Mouse (Mus musculus): Measurements from ENCODE around the gene Ppp4r3b. TPM values are rescaled to one million over a fixed set of nuclear protein-coding genes. Genes with fewer than 3 reads are reported as not detected.

Ppp4r3b gene
- total RNA-seq (2015) (89.9 and 105 TPM in 2 replicates), total RNA-seq (2017) (162 and 172 TPM in 2 replicates)

DNA sequence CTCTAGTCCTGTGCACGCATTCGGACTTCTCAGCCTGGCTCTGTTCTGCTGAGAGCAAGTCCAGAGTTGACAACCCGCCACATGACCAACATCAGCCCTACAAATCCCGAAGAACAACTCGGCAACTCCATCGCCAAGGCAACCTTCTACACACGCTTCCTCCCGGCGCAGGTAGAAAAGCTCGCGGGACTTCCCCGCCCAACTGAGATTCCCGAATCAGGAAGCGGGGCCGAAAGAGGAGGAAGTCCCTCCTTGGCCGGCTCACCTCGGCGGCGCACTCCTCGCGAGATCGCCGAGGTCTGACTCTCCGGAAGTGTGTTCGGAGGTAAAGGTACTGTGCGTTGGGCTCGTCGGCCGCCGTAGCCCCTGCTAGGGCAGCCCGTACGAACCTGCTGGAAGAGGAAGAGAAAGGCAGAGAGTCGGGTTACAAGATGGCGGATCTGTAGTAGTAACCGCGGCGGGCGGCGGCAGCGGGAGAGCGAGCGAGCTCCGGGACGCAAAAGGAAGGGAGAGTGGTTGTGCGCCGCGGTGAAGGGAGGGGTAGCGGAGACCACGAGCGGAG lies at the start of gene Ppp4r3b:
Gene Ppp4r3b, plus strand, starts transcription at position 328 of the 562 bp plus-strand sequence.
- peak; percentile 85 for ATAC-seq (ENCODE audit: poor library complexity, severe bottlenecking)

DNA sequence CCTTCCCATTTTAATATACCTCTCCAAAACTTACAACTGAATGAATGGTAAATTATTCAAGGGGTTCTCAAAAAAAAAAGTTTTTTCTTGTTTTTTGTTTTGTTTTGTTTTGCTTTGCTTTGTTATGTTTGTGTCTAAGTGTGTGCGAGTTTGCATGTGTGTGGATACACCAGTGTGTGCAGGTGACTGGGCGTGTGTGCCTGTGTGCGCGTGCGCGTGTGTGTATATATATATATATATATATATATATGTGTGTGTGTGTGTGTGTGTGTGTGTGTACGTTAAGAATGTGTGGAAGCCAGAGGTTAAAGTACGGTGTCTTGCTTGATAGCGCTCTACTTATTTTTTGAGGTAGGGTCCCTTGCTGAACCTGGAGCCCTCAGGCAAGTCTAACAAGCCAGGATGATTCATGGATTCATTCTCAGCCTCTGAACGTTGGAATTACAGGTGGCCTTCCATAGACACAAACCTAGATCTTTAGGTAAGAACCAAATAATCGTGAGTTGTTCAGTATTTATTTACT lies 42.8 kb upstream of the Ppp4r3b start:
- ATAC-seq (ENCODE audit: poor library complexity, severe bottlenecking) = peak; percentile 22

DNA sequence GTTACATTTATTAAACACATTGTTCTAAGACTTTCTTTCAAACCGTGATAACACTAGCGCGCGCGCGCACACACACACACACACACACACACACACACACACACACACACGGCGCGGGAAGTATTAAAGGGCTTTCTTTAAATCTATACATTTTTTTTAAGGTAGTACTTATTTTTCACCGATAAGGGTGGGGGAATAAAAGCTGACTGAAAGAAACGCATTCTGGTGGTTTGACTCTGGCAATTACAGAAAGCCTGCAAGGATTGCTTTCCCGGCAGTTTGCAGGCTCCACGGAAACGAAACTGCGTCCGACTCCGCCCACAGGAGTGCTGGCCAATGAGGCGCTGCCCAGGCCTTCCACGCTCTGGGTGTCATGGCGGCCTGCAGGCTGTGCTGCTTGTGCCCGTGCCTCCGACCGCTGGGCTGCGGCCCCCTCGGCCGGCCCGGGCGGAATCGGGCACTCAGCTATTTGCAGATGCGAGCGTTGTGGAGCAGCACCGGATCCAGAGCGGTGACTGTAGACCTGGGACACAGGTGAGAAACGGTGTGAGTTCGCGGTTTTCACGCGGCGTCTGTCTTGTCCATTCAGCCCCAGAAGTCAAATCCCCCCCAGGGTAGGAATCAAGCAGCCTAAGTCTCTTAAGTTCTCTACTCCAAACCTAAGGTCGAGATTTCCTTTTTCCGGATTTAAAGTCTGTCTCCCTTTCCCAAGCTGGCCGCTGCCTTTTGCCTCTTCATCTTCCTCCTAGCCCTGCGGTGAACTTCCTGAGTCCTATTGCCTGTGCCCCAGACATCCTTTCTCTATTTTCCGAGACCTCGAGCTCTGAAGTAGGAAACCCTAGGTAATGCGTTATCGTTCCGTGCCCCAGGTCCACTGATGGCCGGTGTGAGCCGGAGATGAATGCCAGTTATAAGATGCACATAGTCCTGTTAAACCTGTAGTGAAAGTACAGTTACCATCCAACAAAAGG lies 42.0 kb upstream of the Ppp4r3b start, which contains the start of gene Pnpt1:
Gene Pnpt1, plus strand, starts transcription at position 360 of the 971 bp plus-strand sequence.
- peak; percentile 100 for ATAC-seq (ENCODE audit: poor library complexity, severe bottlenecking)

DNA sequence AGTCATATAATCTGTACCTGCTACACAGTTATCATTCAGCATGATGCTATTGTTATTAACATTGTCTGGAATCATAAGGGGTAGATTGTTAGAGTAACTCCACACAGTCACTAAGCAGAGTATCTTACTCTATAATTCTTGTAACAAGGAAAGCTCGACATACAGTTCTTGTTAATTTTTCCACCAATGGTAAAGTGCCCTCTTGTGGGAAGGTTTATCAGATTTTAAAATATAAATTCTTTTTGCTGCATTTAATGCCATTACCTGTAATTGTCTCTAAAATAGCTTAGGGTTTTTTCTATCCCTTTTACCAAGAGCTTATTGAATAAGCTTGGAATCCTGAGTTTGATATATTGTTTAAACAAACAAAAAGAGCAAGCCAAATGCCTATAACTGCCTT lies 32.0 kb upstream of the Ppp4r3b start:
- ATAC-seq (ENCODE audit: poor library complexity, severe bottlenecking) = no peak

DNA sequence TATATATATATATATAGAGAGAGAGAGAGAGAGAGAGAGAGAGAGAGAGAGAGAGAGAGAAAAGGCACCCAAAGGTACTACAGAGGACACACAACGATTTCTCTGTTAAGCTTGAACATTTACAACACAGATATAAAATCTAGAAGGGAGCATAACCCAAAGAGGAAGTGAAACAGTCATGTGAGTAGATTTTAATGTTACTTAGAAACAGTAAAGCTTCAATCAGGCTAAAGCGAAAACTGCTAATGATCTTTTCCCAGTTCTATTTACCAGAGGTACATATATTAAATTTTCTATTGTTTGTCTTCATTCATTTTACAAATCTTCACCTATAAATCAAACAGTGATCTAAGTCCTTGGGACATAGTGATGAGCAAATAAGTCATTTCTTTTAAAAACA lies 23.8 kb upstream of the Ppp4r3b start:
- ATAC-seq (ENCODE audit: poor library complexity, severe bottlenecking) = no peak

DNA sequence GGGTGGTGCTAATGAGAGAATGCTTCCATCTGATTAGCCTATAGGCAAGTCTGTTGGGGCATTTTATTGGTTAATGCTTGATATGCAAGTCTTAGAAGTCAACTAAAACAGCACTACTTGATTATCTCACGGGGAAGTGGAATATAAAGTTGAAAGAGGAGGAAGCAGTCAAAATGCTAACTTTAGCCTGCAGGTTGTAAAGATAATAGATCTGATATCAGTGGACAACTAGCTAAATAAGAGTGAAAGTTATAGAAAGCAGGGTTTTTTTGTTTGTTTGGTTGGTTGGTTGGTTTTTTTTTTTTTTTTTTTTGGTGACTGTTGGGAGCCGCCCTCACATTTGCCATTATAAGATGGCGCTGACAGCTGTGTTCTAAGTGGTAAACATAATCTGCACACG lies 9.1 kb upstream of the Ppp4r3b start:
- ATAC-seq (ENCODE audit: poor library complexity, severe bottlenecking) = no peak

DNA sequence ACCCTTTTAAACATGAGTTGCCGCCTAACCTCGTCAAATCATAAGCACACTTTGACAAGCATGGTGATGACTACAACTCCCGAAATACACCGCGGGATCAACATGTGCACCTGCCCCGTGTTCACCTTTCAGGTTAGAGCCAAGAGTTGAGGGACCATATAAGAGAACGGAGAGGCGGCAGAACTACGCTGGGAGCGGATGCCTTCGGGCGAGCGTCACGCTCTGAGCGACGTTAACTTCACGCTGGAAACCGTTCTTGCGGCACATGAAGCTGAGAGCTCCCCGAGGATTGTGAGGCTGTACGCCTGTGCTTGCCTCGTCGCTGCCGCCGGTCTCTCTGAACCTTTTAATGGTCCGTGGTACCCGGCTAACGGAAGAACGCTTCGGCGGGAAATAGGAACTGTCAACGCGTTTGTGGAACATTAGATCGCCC lies 715 bp upstream of the Ppp4r3b start:
- peak; percentile 29 for ATAC-seq (ENCODE audit: poor library complexity, severe bottlenecking)

DNA sequence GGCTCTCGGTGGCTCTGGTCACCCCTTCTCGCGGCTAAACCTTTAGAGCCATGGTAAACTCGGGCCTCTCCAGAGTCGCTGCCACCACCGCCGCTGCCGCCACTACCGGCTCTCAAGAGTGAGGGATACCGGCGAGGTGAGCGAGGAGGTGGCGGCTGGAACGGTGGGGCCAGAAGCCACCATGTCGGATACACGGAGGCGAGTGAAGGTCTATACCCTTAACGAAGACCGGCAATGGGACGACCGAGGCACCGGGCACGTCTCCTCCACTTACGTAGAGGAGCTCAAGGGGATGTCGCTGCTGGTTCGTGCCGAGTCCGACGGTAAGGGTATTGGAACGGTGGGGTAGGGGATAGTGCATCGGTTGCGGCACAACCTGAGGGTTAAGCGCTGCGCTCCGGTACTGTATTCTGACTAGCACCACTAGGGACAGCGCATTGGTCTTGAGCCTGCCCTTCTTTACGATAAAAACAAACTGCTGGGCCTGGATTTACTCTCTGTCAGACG lies 488 bp downstream of the Ppp4r3b start:
- peak; percentile 58 for ATAC-seq (ENCODE audit: poor library complexity, severe bottlenecking)

DNA sequence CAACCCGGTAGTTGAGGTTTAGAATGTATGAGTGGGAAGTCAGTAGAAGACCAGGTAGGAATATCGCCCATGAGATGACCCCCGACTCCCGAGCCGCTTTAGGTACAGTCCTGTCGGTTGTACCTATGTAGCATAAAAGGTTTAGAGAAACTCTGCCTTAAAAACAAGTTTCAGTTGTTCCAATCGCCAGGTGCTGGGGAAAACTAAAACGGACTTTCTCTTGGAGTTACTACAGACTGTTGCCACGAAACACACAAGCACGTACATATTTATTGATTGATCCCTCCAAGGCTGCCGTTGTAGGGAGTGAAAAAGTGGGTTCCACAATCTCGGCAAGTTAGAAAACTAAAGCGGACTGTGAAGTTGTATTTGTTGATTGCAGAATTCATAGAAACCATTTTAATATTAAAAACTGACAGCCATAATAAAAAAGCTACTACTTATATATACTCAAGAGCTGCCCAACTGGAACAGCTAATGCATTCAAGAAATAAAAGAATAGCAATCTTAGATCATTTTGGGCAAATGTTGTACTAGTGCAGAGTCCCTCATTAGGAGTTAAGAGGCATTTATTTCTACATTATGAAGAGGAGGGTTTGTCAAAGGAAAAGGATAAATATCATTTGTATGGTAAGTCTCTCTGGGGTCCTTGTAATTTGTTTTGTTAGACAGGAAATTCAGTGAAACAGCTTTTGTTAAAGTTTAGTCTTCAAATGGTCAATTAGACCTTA lies 1.2 kb downstream of the Ppp4r3b start:
- ATAC-seq (ENCODE audit: poor library complexity, severe bottlenecking) = no peak

DNA sequence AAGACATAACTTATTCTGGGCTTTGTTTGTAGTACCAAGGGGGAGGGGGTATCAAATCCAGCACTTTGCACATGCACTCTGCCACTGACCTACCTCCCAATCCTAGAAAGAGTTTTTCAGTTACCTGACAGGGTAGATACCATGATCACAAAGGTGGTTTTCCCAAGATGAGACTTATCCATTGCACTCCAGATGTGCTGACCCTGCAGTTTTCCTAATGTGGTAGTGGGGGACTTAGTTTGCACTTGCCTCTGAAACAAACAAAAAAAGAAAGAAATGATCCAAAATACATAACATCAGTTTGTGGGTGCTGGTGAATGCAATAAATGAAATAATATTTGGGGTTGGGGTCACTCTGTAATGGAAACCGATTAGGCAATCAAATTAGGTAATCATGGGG lies 6.6 kb downstream of the Ppp4r3b start:
- ATAC-seq (ENCODE audit: poor library complexity, severe bottlenecking) = no peak

DNA sequence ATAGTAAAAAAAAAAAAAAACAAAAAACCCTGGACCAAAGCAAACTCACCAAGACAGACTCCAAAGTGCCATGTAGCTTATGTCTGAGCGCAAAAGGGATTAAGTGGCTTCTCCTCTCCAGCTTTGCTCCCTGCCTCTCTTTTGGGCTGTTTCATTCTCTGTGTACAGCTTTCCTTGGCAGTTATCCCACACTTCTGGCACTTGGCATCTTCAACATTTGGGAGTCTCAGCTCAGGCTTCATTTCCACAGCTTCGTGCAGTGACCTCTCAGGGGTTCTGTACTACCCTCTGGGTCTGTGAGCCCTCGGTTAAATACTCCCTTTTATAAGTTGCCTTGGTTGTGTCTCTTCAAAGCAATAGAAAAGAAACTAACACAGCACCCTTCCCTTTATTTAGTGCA lies 8.0 kb downstream of the Ppp4r3b start:
- no peak for ATAC-seq (ENCODE audit: poor library complexity, severe bottlenecking)

DNA sequence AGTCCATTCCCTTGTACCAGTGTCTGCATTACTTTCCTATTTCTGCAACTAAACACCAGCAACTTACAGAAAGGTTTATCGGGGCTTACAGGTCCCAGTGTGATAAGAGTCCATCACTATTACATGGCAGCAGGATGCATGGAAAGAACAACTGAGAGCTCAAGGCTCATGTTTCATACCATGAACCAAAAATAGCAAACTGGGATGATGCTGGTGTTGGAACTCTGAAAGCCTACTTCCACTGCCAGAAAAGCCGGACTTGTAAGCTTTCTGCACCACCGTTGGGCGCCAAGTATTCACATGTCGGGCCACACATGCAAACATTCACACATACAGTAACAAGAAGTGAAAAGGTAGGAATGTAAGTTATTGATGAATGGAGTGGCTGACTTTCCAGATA lies 9.1 kb downstream of the Ppp4r3b start:
- ATAC-seq (ENCODE audit: poor library complexity, severe bottlenecking) = no peak

DNA sequence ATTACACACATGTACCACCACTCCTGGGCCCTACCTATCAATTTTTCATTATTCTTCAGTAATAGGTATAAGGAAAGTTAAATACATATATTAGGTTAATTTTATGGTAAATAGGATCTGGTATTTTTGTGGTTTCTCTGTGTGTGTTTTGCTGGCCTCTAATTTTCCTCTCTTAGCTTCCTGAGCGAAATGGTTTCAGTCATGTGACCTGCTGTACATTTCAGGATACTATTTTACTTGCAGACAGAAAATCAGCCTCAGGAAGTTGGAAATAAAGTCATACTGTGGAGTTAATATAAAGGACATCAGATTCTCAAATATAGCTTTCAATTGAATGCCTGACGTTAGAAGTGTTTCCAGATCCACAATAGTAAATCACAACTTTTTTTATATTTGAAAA lies 16.3 kb downstream of the Ppp4r3b start:
- no peak for ATAC-seq (ENCODE audit: poor library complexity, severe bottlenecking)

DNA sequence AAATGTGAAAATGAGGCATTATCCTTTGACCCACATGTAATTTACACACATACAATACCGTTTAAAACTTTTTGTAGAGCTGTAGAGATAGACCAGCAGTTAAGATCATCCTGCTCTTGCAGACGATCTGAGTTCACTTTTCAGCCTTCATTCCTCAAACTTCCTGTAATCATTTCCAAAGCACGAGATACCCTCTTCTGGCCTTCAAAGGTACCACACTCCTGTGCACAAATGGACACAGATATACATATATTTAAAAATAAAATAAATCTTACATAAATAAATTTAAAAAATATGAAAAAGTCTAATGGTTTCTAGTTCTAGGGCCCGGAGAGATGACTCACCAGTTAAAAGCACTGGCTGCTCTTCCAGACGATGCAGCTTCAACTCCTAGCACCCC lies 31.0 kb downstream of the Ppp4r3b start:
- no peak for ATAC-seq (ENCODE audit: poor library complexity, severe bottlenecking)

DNA sequence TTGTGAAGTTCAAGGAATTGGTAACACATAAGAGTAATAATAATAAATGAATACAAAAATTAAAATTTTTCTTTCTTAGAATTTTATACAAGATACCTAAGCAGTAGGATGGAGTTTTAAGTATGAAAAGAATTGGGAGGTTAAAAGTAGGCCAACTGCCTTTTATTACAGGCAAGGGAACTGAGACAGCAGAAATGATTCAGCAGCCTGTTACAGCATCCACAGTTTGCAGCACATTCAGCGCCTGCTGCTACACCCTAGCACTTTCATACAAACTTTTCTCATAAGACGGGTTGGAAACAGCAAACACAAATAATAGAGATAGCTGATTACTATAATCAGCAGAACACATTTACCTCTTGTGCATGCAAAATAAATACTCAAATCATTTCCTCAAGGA lies 37.1 kb downstream of the Ppp4r3b start:
- ATAC-seq (ENCODE audit: poor library complexity, severe bottlenecking) = no peak

DNA sequence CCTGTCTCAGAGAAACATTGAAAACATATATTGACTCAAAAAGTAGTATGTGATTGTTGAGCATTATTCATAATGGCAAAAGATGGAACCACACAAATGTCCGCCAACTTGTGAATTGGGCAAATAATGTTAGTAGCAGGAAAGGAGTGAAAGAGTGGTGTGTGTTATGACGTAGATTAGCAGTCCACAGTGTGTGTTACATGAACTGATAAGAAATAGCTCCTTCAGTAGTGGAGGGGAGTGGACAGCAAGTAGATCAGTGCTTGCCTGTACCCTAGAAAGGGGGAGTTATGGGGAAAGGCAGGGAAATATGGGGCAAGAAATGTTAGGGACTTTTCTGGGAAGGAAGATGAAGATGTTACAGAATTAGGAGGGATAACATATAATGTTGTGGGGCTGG lies 43.5 kb downstream of the Ppp4r3b start:
- ATAC-seq (ENCODE audit: poor library complexity, severe bottlenecking) = no peak

DNA sequence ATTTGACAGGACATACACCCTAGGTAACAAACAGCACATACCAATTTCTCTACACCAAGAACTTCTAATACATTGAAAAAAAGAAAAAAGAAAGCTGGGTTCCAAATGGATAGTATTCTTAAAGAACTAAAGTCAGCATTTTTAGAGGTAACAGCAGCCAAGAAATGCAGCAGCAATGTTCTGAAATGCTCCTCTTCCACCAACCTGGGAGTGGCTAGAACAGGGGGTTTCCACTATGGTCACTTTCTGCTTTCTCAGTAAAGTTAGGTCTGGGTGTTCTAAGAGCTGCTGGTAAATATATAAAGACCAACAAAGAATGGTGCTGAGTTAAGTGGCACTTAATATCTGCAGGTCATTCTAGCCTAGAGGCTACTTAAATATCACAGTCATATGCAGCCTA lies 46.4 kb downstream of the Ppp4r3b start:
- ATAC-seq (ENCODE audit: poor library complexity, severe bottlenecking) = no peak

DNA sequence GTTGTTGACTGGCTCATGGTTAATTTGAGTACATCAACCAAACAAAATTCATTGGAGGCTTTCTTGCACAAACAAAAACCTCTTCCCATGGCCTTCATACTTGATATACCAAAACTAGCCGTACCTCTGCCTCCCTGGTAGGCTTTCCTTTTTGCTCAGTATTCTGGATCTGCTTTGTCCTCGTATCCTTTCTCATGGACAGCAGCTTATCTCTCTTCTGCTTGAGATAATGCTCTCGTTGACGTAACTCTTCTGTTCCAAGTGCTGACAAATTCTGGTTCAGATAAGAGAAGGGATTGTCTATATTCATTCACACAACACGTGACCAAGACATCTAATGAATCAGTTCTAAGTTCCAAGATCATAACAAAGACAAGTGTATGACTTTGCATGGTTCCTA lies 49.6 kb downstream of the Ppp4r3b start:
- ATAC-seq (ENCODE audit: poor library complexity, severe bottlenecking) = no peak

DNA sequence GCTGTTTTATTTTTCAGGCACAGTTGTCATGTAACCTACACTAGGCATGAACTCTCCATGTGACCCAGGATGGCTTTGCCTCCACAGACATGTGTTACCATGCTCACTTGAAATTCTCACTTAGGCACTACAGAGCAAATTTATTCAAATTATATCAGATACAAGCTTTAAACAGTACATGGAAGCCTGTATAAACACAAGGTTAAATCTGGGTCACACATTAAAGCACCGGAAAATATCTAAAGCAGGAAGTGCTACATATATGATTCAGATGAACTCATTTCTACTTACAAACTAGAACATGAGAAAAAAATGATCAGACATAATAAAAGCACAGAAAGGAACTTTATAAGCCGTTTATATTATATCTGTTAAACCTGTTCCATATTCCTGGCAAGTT lies 52.1 kb downstream of the Ppp4r3b start:
- ATAC-seq (ENCODE audit: poor library complexity, severe bottlenecking) = no peak

DNA sequence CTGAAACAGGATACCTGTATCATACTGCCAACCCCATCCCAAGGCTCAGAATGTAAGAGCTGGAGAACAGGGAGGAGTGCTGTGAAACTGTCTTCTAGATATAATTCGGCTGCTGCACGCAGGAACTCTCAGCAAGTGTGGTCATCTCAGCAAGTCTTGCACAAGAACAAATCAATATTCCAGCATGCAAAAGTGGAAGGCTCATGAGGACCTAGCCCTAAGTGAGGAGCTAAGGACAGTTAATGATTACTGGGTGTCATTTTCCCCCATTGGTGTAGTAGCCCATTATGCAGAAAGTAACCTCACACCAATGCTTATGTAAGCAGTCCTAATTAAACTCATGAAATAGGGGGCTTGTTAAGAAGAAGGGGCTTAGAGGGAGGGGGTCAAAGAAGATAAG lies 56.3 kb downstream of the Ppp4r3b start:
- ATAC-seq (ENCODE audit: poor library complexity, severe bottlenecking) = no peak

DNA sequence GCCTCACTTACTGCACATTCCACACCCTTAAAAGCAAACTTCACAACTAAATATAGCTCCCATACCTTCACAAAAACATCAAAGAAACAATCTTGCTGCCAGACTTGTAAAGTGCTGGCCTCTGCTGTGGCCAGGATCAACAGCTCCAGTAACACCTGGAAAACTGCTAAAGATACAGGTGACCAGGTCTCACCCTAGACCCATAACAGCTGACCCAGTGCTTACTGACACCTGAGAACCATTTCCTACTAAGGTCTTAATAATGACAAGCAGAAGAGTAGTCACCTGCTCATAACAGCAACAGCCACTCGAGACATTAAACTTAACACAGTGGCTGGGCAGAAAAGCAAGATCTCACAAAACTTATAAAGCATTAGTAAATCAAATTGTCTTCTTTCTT lies 60.9 kb downstream of the Ppp4r3b start:
- no peak for ATAC-seq (ENCODE audit: poor library complexity, severe bottlenecking)

Measured in megakaryocyte, adult 5-6 weeks (primary cell).